Mouse (Mus musculus): ENCODE results near the gene Rab5a.

DNA sequence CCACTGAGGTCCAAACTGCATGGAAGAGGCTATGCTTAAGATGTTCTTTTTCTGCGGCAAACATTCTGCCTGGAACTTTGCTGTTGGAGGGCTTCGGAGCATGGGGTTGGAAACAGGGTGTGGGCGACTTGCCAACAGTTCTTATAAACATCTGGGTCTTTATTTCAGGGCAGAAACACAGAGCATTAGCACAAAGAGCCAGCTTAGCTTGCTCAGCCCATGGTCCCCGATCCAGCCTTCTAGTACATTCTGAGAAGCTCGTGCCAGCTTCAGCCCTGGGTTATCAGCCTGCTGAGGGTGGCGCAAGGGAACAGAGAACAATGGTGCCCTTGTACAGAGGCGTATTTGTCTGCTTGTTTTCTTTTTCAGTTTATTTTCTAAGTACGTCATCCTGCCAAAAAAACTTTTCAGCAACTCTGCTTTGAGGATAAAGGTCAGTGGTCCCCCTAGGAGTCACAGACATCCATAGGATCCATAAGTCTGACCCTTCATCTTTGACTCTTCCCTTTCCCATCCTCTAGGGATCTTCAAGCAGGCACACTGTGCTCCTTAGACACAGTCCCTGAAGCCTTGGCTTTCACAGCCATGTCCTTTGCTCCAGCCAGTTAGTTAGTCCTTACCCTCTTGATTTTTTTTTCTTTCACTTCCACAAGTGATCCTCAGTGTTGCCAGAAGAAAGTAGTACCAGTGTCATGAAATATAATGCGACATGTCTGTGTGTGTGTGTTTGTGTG, 64.7 kb downstream of the Rab5a start:
- TF ChIP-seq CTCF (IDR thresholded peaks at IDR 0.05; ENCODE audit: extremely low read depth, insufficient read depth, insufficient read length, insufficient replicate concordance): no peak
- TF ChIP-seq POLR2A (IDR thresholded peaks at IDR 0.05; ENCODE audit: low read depth, low read length): no peak

Data from spleen, adult 2 months (tissue).